Mouse (Mus musculus) neural tube, embryonic 10.5 days (tissue): ENCODE results near the gene Cdh15.

Experiments
- DNase-seq: peaks from one replicate; pipeline ENCODE4 v3.0.0-alpha.2; 2017; ENCODE audit warnings: low spot score; ENCODE audit errors: extremely low spot score

Gene Cdh15

DNA sequence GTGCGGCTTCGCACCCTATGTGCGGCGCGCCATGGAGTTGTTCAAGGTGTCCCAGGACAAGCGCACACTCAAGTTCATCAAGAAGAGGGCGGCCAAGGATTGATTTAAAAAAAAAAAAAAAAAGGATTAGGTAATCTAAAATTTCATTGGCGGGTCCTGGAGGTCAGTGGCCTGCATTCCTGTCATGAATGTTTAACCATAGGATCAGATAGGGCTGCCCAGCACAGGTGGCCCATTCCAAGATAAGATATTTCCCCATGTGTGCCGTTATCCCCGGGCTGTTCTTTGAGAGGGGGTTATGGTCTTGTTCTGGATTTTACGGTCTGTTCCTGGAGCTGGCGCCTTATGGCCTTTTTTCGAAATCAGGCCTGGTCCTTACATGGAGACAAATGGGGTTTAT is 11.1 kb upstream of the Cdh15 start:
- DNase-seq, result no peak

DNA sequence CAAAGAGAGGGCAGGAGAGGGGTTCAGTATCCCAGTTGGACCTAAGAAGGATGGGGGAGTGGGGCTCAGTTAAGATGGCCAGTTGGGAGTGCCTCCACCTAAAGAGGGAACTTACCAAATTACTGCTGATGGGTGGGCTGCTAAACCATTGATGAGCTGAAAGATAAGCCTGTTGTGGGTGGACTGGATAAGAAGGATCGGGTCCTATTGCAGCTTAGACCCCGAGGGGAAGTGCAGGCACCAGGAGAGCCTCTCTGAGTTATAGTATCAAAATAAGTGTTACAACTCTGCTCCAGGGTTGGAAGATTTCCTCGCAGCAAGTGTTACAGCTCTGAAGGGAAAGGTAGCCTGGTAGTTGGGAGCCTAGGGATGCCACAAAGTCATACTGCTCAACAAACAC is 3.6 kb upstream of the Cdh15 start:
- DNase-seq, result no peak

DNA sequence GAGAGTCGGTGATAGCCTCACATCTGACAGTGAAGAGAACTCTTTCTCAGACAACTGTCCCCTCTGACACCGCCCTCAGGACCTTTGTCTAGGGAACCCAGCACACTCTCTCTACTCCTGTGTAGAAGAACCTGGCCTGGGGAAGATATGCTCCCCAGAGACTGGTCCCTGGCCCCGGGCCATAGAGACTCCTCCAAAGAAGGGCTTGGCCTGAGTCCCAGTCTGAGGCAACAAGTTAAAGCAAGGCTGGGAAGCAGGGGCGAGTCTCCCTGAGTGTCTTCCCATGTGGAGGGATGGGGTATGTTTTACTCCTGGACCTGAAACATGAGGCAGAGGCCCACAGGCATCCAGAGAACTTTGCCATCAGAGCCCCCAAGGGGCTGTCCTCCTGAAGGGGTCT is 2.1 kb upstream of the Cdh15 start:
- DNase-seq, result no peak

DNA sequence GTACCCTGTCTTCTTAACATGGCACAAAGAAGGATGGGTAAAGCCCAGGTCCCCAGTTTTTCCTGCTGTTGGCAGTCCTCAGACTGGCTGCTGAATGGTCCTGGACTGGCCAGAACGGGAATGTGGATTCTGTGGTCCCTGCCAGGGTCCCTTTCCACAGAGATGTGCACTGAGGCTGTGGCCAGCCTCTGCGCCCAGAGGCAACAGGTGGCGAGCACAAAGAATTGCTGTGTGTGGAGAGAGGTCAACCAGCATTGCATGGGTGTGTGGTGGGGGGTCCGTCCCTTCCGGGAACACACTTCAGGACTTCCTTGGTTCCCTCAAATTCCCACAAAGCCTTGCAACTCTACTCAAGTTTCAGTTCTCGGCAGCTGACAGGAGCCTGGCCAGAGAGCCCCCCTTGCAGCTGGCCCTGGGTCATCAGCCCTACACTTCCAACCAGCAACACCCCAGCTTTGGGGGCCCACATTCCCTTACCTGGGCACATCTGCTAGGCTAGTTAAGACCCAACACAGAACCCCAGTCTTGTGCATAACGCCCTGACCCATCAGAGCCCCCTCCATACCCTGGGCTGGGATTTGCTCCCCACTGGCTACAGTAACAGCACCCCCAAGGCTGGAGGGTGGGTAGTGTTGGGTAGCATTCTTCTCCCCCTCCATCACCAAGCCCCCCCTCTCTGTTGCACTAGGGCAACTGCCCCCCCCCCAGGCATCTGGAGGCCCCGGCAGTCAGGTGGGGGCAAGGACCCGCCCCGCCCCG is 1.6 kb downstream of the Cdh15 start:
- no peak for DNase-seq

DNA sequence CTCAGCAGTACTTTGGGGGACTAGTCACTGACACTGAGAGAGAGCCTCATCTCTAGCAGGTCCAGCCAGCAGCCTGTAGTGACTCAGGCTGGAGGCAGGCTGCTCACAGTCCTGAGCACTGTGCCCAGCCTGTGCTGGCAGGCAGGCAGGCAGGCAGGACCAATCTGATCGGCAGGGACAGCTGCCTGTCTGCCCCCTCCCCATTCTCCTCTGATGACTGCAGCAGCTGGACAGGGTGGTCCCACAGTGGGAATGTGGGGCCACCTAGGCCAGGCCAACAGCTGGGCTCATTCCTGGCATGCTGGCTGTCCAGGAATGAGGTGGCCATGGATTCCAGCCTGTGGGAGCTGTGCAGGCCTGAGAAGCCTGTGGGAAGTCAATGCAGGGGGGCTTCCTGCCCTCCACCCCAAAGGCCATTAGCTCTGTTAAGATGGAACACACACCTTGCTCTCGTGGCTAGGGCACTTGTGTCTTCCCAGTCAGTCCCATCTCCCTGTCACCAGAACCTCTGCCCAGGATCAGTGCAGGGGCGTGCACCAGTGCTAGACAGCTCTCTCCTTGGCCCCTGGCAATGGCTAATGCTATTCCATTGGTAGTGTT is 3.0 kb downstream of the Cdh15 start:
- no peak for DNase-seq

DNA sequence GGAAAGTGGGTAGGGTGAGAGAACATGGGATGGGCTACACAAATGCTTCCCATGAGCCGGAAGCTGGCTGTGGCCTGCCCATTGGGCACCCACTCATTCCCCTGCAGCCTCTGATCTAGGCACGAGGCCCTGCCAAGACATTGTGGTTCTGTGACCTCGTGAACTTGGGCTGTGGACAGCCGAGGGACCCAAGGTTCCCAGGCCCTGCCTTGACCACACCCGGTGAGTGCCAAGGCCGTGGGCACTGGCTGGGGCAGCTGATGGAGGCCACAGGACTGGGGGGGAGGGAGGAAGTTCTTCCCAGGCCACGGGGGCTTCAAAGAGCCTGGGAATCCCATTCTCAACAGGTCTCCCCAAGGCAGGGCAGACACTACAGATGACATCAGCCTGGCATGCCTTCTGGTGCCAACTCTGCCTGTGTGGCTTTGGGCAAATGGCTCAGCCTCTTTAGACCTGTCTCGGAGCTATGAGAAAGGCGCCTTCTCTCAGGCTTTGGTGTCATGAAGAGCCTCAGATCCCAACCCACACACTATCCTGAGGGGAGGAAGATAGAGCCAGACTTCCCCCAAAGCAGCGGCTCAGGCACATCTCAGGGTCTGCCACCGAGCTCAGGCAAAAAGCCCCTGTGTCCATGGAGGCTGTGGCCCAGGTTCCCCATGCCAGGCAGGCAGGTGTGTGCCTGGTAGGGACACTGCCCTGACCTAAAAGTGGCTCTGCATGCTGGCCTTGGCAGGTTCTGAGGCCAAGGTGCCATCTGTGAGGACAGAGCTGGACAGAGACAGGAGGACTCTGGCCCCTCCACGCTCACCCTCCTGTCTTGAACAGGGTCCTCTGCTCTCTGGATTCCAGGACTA is 4.2 kb downstream of the Cdh15 start:
- no peak for DNase-seq

DNA sequence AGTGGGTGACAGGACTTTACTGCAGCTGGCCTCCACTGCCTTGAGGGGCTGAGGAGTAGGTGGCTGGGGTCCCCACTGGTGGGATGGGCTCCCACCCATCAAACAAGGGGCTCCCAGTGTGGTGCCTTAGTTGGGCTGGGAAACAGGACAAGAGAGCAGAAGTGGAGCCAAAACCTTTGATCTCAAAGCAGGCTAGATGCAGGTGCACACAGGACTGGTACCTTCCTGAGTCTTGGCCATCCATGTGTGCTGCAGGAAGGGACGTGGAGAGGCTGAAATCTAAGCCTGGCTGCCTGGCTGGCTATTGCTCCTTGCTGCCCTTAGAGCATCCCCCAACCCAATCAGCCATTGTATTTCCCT is 4.8 kb downstream of the Cdh15 start:
- DNase-seq, result no peak

DNA sequence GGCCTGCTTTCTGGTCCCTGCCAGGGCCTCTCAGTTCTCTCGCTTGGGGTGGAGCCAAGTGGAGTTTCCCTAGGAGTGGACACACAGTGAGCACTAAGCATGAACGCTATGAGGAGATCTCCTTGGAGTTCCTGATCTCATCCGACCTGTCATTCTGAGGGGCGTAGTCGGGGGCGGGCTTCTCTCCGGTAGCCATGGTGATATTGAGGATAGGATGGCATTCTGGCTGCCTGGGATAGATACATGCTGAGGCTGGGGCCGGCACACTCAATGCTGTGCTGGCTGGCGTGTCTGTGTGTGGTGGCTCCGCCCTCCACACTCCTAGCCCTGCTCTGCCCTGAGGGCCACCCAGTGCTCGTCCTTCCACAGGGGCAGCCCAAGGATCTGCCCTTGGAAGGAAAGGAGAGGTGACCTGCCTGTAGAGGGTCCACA is 5.6 kb downstream of the Cdh15 start:
- DNase-seq, result no peak

DNA sequence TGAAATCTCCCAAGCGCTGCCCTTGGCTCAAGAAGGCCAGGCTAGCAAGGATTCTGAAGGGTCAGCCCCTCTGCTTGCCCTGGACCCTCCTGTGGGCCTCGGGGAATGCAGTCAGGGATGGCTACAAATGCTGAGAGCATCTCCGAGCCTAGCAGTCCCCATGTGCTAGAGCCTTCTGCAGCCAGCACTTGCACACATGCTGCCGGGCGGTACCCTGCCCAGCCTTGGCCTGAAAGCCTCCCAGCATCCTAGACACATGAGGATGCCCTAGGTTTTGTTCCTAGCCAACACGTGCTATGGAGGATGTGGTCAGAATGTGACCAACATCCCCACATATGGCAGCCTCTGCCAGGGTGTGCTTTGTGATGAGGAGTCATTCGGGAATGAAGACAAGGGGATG is 6.6 kb downstream of the Cdh15 start:
- no peak for DNase-seq

DNA sequence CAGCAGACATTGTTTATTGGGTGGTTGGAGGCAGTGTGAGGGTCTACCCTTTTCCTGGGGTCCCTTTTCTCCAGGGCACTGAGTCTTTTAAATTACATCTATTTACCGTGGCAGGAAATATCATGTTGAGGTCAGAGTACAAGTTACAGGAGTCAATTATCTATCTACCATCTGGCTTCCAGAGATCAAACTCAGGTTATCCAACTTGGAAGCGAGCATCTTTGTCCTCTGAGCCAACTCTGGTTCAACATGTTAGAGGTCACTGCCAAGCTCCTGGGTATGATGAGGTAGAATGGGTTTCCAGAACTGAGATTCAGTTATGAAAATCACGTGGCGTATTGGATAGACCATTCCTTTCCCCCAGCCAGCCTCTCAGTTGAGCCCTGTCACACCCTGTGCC is 7.4 kb downstream of the Cdh15 start:
- no peak for DNase-seq

DNA sequence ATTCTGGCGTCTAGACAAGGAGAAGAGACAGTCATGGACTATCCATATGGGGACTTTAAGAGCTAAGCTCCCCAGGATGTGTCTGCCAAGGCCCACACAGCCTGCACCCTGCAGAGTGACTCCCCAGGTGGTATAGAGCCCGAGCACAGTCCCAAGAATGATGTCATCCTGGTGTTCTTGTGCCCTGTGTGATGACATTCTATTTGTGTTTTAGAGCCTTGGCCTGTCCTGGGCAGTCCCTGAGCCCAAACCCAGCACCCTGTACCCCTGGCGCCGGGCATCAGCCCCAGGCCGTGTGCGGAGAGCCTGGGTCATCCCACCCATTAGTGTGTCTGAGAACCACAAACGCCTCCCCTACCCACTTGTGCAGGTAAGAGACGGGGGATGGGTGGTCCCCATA is 8.5 kb downstream of the Cdh15 start:
- no peak for DNase-seq

DNA sequence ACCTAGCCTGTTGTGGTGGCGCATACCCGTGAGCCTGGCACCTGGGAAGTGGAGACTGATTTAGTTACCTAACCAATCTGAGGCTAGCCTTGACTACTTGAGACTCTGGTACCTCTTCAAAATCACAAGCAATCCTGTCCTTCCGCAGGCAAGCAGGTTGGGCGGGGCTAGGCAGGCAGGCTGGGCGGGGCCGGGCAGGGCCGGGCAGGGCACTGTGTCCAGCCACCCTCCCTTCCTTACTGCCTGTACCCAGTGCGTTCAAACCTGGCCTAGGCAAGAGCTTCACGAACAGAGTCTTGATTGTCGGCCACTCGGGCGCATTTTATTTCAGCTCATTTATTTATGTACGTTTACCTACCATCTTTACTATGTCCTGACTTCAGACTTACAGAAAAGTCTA is 12.1 kb downstream of the Cdh15 start:
- DNase-seq, result no peak

DNA sequence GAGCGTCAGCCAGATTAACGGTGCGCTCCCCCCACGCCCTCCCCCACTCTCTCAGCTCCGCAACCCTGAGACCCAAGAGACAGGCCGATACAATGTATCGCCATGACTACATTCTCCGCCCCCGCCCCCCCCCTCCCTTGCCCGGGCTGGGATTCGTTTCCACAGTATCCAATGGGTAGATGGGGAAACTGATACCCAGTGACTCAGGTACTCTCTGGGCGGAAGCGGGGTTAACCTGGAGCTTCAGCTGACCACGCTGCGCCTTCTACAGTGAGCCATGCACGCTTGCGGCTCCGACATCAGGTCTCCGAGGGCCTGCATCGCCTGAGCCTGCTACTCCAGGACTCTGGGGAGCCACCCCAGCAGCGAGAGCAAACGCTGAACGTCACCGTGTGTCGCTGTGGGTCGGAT is 17.0 kb downstream of the Cdh15 start:
- DNase-seq, result no peak

DNA sequence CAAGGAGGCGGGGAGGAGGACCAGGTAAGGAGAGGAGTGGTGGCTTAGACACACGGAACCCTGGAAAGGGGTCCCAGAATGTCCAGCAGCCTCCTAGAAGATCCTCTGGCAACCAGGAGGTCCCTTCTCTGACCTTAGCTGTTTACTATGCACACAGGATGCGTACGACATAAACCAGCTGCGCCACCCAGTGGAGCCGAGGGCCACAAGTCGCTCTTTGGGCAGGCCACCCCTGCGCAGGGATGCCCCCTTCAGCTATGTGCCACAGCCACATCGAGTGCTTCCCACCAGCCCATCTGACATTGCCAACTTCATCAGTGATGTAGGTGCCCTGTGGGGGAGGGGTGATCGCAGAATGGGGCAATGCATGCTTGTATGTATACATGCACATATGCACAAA is 17.7 kb downstream of the Cdh15 start:
- DNase-seq, result no peak

DNA sequence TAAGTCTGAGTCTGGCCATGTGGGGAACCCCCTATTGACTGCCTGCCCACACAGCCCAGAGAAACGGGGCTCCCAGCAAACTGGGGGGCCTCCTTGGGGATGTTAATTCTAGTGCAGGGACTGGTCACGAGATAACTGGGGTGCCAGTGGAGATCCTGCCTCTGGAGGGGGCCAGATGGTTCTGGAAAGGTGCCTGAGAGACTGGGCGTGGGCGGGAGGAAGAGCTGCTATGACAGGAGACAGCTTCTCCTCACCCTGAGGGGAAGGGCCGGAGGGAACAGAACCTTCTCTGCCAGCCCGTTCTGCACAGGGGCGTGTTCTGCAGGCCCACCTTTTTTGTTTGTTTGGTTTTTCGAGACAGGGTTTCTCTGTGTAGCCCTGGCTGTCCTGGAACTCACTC is 18.5 kb downstream of the Cdh15 start:
- DNase-seq, result no peak

DNA sequence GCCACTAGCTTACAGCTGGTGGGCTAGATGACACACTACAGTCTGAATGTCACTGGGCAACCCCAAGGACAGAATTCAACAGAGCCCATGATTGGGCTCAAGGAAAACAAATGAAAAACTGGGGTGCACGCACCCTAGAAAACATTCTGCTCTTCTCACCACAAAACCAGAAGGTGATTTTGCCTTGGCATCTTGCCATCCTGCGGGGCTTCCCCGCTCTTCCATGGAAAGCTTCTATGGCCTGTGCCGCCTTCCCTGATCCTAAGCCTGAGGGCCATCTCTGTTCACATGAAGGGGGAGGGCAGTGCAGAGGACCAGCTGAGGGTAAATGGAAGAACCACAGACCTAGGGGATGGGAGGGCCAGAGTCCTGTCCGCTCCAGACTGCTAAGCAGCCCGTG is 20.2 kb downstream of the Cdh15 start:
- DNase-seq, result no peak

DNA sequence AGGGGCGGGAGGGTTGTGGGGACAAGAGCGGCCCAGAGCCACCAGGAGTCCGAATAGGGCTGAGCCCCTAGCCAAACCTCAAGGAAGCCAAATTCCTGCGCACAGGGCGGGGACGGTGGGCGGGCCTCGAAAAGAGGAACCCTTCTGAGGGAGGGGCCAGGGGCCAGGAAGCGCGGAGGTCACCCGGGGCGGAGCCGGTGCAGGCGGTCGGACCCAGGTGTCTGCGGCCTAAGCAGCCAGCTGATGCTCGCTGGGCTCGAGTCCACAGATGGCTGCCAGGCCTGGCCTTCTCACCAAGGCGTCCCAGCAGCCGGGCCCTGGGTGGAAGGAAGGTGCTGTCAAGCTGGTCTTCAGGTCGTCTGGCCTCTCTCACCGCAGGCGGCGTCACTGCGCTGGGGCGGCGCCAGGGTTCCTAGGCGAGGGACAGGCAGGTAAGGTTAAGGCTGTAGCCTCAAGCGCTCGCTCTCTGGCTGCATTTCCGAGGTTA is 22.7 kb downstream of the Cdh15 start:
- DNase-seq, result no peak

DNA sequence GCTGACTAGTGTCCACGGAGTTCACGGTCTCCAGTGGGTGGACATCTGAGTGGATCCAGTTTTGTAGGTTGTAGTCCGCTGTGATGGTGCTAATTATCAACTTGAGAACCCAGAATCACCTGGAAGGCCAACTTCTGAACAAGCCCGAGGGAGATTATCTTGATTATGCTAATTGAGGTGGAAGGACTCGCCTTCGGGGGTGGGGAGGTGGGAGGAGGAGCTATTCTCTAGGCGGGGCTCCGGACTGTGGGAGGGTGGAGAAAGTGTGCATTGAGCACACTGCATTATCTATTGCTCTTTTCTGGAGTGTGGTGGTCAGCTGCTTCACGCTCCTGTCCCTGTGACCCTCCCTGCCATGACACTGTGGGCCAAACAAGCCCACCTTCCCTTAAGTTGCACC is 23.9 kb downstream of the Cdh15 start:
- no peak for DNase-seq

DNA sequence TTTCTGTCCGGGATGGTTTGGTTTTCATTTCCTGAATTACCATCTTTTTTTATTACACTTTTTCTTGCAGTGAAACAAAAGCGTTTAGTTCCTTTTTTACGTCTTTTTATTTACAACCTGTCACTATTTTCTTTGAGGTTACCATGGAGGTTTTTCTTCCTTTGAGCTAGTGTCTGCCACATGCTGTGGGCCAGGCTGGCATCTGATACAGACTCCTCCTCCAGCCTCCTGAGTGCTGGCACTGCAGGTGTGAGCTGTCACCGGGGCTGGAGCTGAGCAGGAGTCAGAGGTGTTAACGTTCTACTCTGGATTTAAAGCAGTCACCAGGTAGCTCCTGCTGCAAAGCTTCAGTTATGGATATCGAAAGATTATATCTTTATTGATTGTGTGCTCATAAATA is 25.4 kb downstream of the Cdh15 start:
- no peak for DNase-seq

DNA sequence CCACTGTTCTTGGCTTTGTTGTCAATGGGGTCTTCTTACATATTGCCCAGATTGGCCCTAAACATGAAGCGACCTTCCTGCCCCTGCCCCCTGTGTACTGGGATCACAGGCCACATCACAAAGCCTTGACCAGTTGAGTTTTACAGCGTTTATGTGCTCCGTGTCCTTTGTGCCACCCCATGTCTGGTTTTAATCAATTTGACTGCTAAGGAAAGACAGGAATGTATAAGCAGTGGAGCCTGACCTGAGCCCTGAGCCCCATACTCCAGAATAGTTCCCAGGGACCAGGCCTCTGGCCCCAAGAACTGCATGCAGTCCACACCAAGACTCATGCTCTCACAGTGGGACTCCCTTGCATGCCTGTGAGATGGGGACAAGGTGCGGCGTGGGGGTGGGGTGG is 27.4 kb downstream of the Cdh15 start:
- no peak for DNase-seq

DNA sequence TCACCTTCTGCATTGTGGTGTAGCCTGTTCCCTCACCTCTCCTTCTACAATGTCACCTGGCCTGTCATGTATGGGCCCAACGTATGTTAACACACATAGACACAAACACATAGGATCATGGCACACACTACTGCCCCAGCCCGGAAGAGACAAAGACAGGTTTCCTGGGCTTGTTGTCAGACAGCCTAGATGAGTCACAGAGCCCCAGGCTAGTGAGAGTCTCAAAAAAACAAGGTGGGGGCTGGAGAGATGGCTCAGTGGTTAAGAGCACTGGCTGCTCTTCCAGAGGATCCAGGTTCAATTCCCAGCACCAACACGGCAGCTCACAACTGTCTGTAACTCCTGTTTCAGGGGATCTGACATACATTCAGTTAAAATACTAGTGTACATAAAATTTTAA is 30.5 kb downstream of the Cdh15 start:
- DNase-seq, result no peak

DNA sequence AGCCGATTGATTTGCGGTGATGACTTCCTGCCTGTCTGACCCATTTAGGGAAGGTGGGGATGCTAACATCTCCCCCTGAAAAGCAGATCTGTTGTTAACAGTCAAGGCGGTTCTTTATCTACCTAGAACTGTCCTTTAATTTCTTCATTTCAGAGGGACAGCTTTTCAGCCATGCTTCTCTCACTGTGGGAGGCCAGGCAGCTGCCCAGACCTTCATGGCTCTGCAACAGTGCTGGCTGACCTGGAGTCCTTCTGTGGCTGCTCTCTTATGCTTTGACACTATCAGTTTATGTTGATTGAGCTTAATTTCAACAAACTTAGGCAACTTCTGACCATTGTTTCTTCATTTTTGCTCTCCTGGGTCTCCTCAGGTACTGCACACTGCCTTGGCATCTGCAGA is 32.5 kb downstream of the Cdh15 start:
- DNase-seq, result no peak
